Mouse (Mus musculus): Measurements from ENCODE around the gene Dpf3. TPM values are rescaled to one million over a fixed set of nuclear protein-coding genes. Genes with fewer than 3 reads are reported as not detected.
A peak's percentile ranks its signal among the peaks of the same experiment; 100 is the strongest.

Dpf3 gene
- polyA plus RNA-seq, 1 experiment: 10.8 TPM

GRCm38 (mm10) chr12:83454697-83455321, 32.7 kb downstream of the Dpf3 start:
- TF ChIP-seq GATA1 (IDR thresholded peaks at IDR 0.05; ENCODE audit: low read length): no peak

DNA sequence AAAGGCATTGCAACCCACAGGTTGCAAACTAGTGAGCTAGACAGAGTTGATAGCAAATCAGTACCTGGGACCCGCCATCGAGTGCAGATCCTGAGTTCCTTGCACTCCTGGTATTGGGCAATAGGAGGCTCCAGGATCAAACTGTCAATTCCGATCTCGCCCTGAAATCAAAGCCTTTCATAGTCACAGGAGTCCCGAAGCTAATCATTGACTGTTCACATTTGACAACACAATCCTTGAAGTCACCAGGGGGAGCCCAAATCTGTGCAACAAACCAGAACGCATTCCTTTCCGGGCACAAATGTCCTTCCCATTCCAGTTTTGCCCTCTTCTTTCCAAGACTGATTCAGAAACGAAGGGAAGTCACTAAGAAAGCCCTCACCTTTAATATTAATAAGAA, 35.7 kb downstream of the Dpf3 start:
- no peak for TF ChIP-seq GATA1 (IDR thresholded peaks at IDR 0.05; ENCODE audit: low read length)

DNA sequence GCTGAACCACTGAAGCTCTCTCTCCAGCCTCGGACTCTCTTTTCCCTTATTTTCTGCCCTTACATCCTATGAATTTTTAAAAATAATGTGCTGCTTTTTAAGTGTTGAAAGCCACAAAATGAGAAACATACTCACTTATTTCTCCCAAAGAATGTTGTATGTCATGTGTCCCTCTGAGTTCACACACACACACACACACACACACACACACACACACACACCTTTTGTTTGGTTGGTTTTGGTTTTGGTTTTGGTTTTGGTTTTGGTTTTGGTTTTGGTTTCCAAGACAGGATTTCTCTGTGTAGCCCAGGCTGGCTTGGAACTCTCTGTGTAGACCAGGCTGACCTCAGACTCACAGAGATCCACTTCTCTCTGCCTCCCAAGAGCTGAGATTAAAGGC, 37.0 kb downstream of the Dpf3 start:
- no peak for TF ChIP-seq GATA1 (IDR thresholded peaks at IDR 0.05; ENCODE audit: low read length)

GRCm38 (mm10) chr12:83449202-83449601, 38.3 kb downstream of the Dpf3 start:
- no peak for TF ChIP-seq GATA1 (IDR thresholded peaks at IDR 0.05; ENCODE audit: low read length)

DNA sequence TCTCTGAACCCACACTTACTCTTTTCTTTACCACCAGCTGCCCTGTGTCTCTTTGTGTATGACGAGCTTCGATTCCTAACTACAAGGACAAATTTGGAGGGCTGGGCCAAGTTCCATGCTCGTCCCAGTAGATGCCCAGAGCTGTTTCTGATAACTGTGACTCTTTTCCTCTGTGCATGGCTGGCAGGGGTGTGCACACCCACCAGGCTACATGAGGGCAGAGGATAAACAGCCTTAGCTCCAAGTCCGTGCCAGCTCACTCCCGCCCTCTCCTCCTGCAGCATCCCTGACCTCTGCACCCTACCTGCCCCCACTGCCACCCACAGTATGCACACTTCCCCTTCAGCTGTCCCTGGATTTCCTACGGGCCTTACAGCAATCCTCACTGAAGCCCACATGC, 41.9 kb downstream of the Dpf3 start:
- no peak for TF ChIP-seq GATA1 (IDR thresholded peaks at IDR 0.05; ENCODE audit: low read length)

DNA sequence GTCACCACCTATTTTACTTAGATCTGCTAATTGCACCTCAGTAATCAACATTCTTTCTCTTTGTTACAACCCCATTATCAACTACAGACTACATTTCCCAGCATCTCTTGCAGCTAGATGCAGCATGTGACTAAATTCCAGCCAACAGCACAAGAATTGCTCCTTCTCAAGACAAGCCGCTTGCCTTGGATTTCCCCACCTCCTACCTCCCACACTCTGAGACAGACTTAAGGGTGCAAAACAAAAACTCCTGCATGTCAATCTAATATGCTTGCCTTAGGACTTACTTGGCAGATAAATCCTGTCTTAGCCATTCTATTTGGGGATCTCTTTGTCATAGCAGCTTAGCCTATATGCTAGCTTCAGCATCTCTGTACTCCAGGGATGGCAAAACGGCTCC, 43.1 kb downstream of the Dpf3 start:
- no peak for TF ChIP-seq GATA1 (IDR thresholded peaks at IDR 0.05; ENCODE audit: low read length)

GRCm38 (mm10) chr12:83438002-83438401, 49.5 kb downstream of the Dpf3 start:
- no peak for TF ChIP-seq GATA1 (IDR thresholded peaks at IDR 0.05; ENCODE audit: low read length)

DNA sequence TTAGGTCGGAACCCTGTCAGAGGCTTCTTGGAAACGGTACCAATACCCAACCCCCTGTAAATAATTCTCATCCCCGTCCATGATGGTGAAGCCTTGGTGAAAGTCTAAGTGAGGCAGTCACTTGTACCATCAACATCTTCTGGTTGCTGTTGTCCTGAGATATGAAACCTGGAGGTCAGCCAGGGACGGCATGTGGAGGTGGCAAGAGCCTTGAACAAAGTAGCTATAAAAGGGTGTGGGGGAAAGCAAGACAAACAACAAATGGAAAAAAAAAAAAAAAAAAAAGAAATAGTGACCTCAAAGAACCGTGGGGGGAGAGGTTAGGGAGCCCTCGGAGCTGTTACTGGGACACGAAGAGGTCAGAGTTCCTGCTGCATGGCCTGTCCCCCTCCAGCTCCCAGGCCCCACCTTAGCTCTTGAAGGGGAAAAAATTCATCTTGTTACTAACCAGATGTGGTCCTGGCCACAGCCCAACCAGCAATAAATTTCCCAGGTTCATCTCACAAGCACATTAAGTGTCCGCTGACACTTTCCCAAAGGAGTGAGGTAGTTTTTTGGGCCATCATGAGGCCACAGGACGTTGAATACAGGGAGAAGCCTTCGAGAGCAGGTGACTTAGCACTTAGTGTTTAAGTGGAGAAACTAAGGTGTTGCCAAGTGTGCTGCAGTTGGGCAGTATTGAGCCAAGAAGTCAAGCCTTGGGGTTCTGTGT, 53.4 kb downstream of the Dpf3 start:
- no peak for TF ChIP-seq GATA1 (IDR thresholded peaks at IDR 0.05; ENCODE audit: low read length)

DNA sequence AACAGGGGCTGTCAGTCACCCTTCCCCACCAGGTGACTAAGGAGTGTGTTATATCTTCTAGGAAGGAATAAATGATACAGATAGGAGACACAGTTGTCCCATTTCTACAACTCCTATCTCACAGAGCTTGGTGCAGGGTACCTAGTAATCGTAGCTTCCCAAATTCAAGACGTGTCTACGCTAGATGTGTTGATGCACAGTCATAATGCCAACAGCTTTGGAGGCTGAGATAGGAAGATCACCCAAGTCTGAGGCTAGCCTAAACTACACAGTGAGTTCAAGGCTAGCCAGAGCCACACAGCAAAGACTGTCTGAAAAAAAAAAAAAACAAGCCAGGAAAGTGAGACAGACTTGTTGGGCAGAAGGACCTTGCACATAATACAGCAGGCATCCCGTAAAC, 54.1 kb downstream of the Dpf3 start:
- TF ChIP-seq GATA1 (IDR thresholded peaks at IDR 0.05; ENCODE audit: low read length): no peak

GRCm38 (mm10) chr12:83430207-83430606, 57.3 kb downstream of the Dpf3 start:
- TF ChIP-seq GATA1 (IDR thresholded peaks at IDR 0.05; ENCODE audit: low read length): no peak

DNA sequence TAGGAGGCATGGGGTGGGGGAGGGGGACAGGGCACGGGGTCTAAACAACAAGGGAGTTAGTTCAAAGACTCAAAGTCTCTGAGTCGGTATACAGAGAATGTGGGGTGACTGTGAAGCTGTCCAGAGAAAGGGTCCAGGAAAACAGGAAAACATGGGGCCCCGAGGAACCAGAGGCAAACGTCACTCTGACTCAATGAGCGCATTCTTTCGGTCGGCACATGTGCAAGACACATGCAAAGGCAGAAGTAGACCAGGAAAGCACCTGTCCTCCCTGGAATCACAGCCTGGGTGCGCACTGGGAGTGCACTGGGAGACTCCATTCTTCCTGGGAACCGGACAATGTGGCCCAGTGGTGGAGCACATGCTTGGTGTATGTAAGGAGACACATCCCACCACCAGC, 59.5 kb downstream of the Dpf3 start:
- no peak for TF ChIP-seq GATA1 (IDR thresholded peaks at IDR 0.05; ENCODE audit: low read length)

DNA sequence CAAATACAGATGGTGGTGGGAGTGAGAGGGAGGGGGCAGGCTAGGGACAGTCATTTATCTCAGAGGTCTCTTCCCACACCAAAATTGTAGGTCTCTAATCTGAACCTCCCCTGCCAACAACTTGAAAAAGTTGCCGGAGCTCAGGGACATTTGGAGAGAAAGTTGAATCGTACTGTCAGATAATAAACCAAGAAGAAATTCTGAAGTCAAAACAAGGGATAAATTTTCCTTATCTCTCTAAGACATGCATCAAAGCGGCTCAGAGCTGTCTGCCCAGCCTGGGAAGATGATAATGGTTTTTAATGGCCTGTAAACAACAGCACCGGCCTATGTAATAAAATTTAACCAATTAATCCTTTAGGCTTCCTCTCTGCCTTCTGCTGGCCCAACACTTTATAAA, 59.9 kb downstream of the Dpf3 start:
- TF ChIP-seq GATA1 (IDR thresholded peaks at IDR 0.05; ENCODE audit: low read length): peak; percentile 77

DNA sequence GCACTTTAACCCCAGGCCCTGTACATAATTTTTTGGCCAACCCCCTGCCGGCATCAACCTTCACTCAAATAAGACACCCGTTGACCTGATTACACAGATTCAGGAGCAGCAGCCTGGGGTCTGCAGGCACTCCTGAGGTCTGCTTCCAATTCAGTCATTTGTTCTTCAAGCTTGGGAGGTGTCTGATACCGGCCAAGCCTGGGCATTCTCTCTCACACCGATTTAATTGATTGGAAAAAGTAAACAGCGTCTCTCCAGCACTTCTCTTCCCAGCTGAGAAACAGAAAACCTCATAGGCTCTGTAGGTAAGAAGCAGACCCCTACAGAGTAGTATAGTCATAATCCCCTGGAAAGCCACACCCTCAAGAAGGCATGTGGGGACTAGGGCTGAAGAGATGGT, 61.2 kb downstream of the Dpf3 start:
- no peak for TF ChIP-seq GATA1 (IDR thresholded peaks at IDR 0.05; ENCODE audit: low read length)

DNA sequence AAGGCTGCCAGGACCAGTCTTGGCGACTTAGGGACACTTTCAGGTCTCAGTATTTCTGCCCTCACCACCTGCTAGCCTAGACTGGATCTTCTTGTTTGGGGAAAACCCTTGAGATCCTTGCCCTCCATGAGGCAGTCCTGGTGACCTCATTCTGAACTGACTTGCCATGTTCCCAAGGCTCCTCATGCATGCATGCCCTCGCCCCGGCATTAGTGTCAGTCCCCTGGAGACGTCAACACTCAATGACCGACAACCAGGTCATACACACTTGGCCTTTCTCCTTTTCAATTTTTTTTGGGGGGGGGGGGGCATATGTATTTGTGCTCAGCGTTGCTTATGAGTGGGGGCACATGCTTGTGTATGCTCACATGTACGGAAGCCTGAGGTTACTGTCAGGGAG, 61.8 kb downstream of the Dpf3 start:
- no peak for TF ChIP-seq GATA1 (IDR thresholded peaks at IDR 0.05; ENCODE audit: low read length)

GRCm38 (mm10) chr12:83424720-83425444, 62.6 kb downstream of the Dpf3 start:
- TF ChIP-seq GATA1 (IDR thresholded peaks at IDR 0.05; ENCODE audit: low read length): no peak

DNA sequence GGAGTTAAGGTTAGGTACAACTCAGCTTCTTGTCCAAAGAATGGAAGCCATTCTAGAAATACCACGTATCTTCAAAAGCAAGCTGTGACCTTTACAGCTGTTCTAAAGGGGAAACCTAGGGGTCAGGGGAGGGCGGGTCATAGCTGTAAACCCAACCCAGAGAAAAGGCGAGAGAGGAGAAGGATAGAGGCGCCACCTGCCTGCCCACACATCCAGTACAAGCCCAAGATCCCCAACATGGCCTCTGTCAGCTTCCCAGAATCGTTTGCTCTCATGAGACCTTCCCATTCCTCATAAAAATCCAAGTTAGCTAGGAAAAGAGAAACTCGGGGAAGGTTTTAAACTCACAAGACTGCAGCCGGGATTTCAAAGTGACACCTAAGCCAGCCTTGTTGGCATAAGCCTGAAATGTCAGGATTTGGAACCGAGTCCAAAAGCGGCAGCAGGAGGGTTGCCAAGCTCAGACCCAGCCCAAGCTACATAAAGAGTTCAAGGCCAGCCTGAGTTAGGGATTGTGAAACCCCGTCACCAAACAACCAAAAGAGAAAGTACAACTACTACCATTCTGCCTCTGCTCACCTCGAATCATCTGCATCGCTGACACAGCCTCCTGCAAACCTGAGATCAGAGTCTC, 63.3 kb downstream of the Dpf3 start:
- TF ChIP-seq GATA1 (IDR thresholded peaks at IDR 0.05; ENCODE audit: low read length): no peak
